Mouse (Mus musculus) heart, embryonic 11.5 days (tissue): Measurements from ENCODE around the gene Tmem63c. TPM values are rescaled to one million over a fixed set of nuclear protein-coding genes. Genes with fewer than 3 reads are reported as not detected.
A peak's percentile ranks its signal among the peaks of the same experiment; 100 is the strongest.

Source experiments
- ATAC-seq: fragments of 200-750 bp; cut with Nextera tagmentation; replicated peaks from 2 replicates; pipeline ENCODE4 v1.8.0; 2017; ENCODE audit warnings: moderate library complexity; ENCODE audit not compliant: insufficient number of reproducible peaks, low FRiP score, low TSS enrichment
- H3K27ac ChIP-seq: fragments of 300-500 bp; sonication (generic); 2 replicates; pipeline ENCODE4 v1.5.1; 2014; ENCODE audit warnings: mild to moderate bottlenecking, low read depth, low read length
- H3K27me3 ChIP-seq: fragments of 300-500 bp; sonication (generic); 2 replicates; pipeline ENCODE4 v1.6.1; 2014; ENCODE audit warnings: mild to moderate bottlenecking, low read length, mixed read lengths; ENCODE audit not compliant: control insufficient read depth, insufficient read depth
- H3K36me3 ChIP-seq: fragments of 300-500 bp; sonication (generic); 2 replicates; pipeline ENCODE4 v1.6.1; 2014; ENCODE audit warnings: mild to moderate bottlenecking, low read length, moderate library complexity, mixed read lengths; ENCODE audit not compliant: control insufficient read depth, insufficient read depth
- H3K4me1 ChIP-seq: fragments of 300-500 bp; sonication (generic); 2 replicates; pipeline ENCODE4 v1.6.1; 2014; ENCODE audit warnings: low read length; ENCODE audit not compliant: control insufficient read depth, insufficient read depth
- H3K4me2 ChIP-seq: fragments of 300-500 bp; sonication (generic); 2 replicates; pipeline ENCODE4 v1.6.1; 2014; ENCODE audit warnings: mild to moderate bottlenecking, moderate library complexity
- H3K4me3 ChIP-seq: fragments of 300-500 bp; sonication (generic); 2 replicates; pipeline ENCODE4 v1.5.1; 2014; ENCODE audit warnings: low read depth, low read length
- H3K9ac ChIP-seq: fragments of 300-500 bp; sonication (generic); 2 replicates; pipeline ENCODE4 v1.6.1; 2014; ENCODE audit warnings: mild to moderate bottlenecking, low read depth, low read length, moderate library complexity
- H3K9me3 ChIP-seq: fragments of 300-500 bp; sonication (generic); replicated peaks from 2 replicates; pipeline ENCODE4 v1.6.1; 2016; ENCODE audit warnings: low read length; ENCODE audit not compliant: control insufficient read depth
- WGBS: fragments of 180-500 bp; shearing (Covaris S2); extraction: QIAGEN DNeasy Blood & Tissue Kit; methylation state at CpG from one replicate; pipeline ENCODE4 v1.1.7; 2014; ENCODE audit not compliant: insufficient replicate concordance; 5-methylcytosine and 5-hydroxymethylcytosine counted together
- polyA plus RNA-seq: library from polyadenylated mRNA; unstranded; fragments of >200 nt; fragmentation: Nextera tagmentation; extraction: Ambion mirVana; gene quantifications from 2 replicates; pipeline ENCODE4 v1.2.1, GENCODE M21; 2014

Gene Tmem63c
- polyA plus RNA-seq, 1 experiment from 2014 or later: not detected

DNA sequence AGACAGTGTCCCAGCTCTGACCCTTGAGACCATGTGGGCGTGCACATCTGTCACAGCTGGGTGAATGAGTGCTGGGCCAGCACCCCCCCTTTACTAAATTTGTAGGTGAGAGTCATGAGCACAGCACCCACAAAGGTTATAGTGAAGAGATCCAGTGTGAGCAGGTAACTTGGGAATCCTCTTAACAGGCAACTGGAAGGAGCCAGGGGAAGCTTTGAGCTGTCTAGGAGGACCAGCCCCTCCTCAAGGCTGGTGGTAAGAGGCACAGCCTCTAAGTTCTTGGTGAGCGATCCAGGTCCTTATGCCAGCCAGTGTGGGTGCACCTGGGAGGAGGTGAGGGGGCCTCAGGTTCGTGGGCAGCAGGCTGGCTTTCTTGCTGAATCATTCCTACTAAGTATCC lies 17.5 kb upstream of the Tmem63c start:
- no peak overlapping the region for H3K27ac ChIP-seq
- H3K4me3 ChIP-seq: no peak overlapping the region
- no peaks in the 10 kb centered on the region for H3K36me3 ChIP-seq
- no peak for ATAC-seq
- H3K4me2 ChIP-seq: no peak overlapping the region
- H3K27me3 ChIP-seq: 0 out of 2 replicates have a peak, but pooled peaks cover 2% of the 10 kb centered on the region
- no peak overlapping the region for H3K9ac ChIP-seq
- peaks cover 5% of the 10 kb centered on the region; the same call in 1 of the 2 replicates for H3K4me1 ChIP-seq
- 47% methylated on average over 3 of the region's 3 CpGs for WGBS
- no peaks in the 10 kb centered on the region for H3K9me3 ChIP-seq

- no peak overlapping the region for H3K27ac ChIP-seq
- H3K27me3 ChIP-seq: 0 out of 2 replicates have a peak, but pooled peaks cover 2% of the 10 kb centered on the region
- no peaks in the 10 kb centered on the region for H3K9me3 ChIP-seq
- 78% methylated on average over 4 of the region's 4 CpGs for WGBS
- H3K4me2 ChIP-seq: no peak overlapping the region
- peaks cover 5% of the 10 kb centered on the region; the same call in 1 of the 2 replicates for H3K4me1 ChIP-seq
- H3K9ac ChIP-seq: no peak overlapping the region
- ATAC-seq: no peak
- no peaks in the 10 kb centered on the region for H3K36me3 ChIP-seq
- no peak overlapping the region for H3K4me3 ChIP-seq
These were observed 16.5 kb upstream of the Tmem63c start for GRCm38 (mm10) chr12:87004596-87004995.

DNA sequence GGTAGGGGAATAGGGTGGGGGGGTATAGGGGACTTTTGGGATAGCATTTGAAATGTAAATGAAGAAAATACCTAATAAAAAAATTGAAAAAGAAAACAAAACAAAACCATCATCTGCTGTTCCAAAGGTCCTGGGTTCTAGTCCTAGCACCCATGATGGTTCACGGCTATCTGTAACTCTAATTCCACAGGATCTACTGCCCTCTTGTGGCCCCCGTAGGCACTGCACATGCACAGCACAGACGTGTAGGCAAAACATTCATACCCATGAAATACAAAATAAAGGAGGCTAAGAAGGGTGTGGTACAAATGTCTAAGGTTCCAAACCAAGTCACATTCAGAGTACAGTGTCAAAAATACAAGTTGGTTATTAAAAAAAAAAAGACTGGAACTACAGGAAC lies 4.1 kb upstream of the Tmem63c start:
- WGBS: 45% methylated on average over 3 of the region's 3 CpGs
- Histone ChIP-seq H3K4me2 (no peak overlapping the region), H3K27me3 (no peaks in the 10 kb centered on the region), H3K36me3 (no peaks in the 10 kb centered on the region), H3K9ac (no peak overlapping the region), H3K4me3 (no peak overlapping the region), H3K9me3 (no peaks in the 10 kb centered on the region), H3K27ac (no peak overlapping the region), H3K4me1 (no peaks in the 10 kb centered on the region)
- no peak for ATAC-seq

DNA sequence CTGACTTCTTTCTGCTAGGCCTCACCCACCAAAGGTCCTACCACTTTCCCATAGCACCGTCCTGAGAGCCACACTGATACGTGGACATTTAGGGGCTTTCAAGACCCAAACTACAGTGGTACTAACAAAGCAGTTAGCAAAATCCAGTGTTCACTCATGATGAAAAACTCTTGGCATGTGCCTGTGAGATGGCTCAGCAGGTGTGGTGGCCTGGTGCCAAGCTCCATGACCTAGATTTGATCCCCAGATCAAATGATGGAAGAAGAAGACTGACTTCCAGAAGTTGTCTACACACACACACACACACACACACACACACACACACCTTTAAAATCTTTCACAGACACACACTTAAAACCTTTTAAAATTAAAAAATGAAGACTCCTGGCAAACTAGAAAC lies 2.4 kb upstream of the Tmem63c start:
- no peak overlapping the region for H3K4me2 ChIP-seq
- ATAC-seq: no peak
- H3K27me3 ChIP-seq: no peaks in the 10 kb centered on the region
- no peaks in the 10 kb centered on the region for H3K4me1 ChIP-seq
- H3K9me3 ChIP-seq: no peaks in the 10 kb centered on the region
- 84% methylated on average over 2 of the region's 2 CpGs for whole genome bisulfite sequencing
- H3K27ac ChIP-seq: no peak overlapping the region
- no peak overlapping the region for H3K4me3 ChIP-seq
- no peaks in the 10 kb centered on the region for H3K36me3 ChIP-seq
- H3K9ac ChIP-seq: no peak overlapping the region

- no peak overlapping the region for H3K4me3 ChIP-seq
- H3K9ac ChIP-seq: no peak overlapping the region
- H3K27ac ChIP-seq: no peak overlapping the region
- peaks cover 4% of the 10 kb centered on the region; the same call in 1 of the 2 replicates for H3K4me1 ChIP-seq
- peaks cover 17% of the 10 kb centered on the region for H3K27me3 ChIP-seq
- H3K4me2 ChIP-seq: no peak overlapping the region
- no peak for ATAC-seq
- no peaks in the 10 kb centered on the region for H3K36me3 ChIP-seq
- WGBS: 76% methylated on average over 2 of the region's 2 CpGs
- H3K9me3 ChIP-seq: no peaks in the 10 kb centered on the region
These were observed 866 bp downstream of the Tmem63c start for GRCm38 (mm10) chr12:87022006-87022405.

DNA sequence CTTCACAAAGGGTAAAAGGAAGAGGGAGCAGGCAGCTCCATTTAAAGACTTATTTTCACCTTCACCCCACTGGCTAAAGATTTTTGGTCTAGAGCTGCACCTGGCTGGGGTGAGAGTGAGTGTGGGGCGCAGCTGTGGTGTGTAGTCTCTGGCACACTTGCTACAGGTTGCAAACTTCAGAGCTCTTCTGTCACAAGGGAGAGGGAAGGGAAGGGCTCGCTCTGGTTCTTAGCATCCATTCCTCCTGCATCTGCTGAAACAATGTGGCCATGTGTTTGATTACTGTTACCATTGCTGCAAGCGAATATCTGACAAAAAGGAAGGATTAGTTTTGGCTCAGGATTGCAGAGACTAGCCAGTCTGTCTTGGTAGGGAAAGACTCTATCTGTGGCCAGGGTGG lies 2.3 kb downstream of the Tmem63c start:
- Histone ChIP-seq H3K4me3 (no peak overlapping the region), H3K9me3 (no peaks in the 10 kb centered on the region), H3K27ac (no peak overlapping the region), H3K27me3 (peaks cover 32% of the 10 kb centered on the region), H3K4me1 (peaks cover 4% of the 10 kb centered on the region; the same call in 1 of the 2 replicates), H3K4me2 (no peak overlapping the region), H3K9ac (no peak overlapping the region), H3K36me3 (no peaks in the 10 kb centered on the region)
- no peak for ATAC-seq
- 65% methylated on average over 3 of the region's 3 CpGs for WGBS

DNA sequence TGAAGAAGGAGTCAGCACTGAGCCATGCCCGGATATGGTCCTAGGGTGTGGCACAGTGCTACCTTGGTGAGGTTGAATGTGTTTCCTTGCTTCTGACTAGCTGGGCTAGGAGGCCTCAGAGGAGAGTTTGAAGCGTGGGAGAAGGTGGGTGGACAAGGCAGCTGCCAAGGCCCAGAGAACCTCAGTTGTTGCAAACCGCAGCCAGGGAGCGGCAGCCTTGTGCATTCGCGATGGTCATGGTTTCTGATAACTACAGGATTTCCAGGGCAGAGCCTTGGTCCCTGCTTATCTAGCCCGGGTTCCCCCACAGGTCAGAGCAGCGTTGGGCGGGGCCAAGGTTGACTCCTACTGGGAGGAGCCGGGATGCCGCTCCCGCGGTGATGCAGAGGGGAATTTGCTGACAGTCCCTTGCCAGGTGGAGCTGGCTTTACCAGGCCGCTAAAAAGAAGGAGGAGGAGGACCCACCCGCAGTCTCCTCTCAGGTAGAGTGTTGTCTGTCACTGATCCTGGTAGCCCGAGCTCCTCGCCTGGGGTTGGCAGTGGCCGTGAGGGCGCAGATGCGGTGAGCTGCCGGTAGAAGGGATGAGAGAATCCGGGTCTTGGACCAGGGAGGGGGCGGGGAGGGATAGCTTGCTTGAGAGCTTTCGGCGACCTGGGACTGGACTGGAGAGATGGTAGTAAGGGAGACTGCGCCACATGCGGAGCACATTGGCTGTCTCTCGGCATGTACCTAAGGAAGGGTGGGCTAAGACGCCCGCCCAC lies 5.2 kb downstream of the Tmem63c start:
- H3K27me3 ChIP-seq: peaks cover 39% of the 10 kb centered on the region
- ATAC-seq: no peak; the same call in 1 of the 2 replicates

GRCm38 (mm10) chr12:87026871-87027240 lies 5.7 kb downstream of the Tmem63c start:
- Histone ChIP-seq H3K4me2 (peak overlapping the region; percentile 55), H3K27ac (no peak overlapping the region), H3K27me3 (peaks cover 39% of the 10 kb centered on the region), H3K9me3 (no peaks in the 10 kb centered on the region), H3K9ac (no peak overlapping the region), H3K36me3 (no peaks in the 10 kb centered on the region), H3K4me1 (peaks cover 4% of the 10 kb centered on the region; the same call in 1 of the 2 replicates), H3K4me3 (peak overlapping the region; percentile 6; the same call in 1 of the 2 replicates)
- ATAC-seq: no peak
- 17% methylated on average over 8 of the region's 8 CpGs for WGBS

More for the DNA sequence above, 5.2 kb downstream of the Tmem63c start:
- H3K27ac ChIP-seq: no peak overlapping the region
- WGBS: 3% methylated on average over 30 of the region's 30 CpGs
- peaks cover 4% of the 10 kb centered on the region; the same call in 1 of the 2 replicates for H3K4me1 ChIP-seq
- H3K9me3 ChIP-seq: no peaks in the 10 kb centered on the region
- peak overlapping the region; percentile 55 for H3K4me2 ChIP-seq
- no peaks in the 10 kb centered on the region for H3K36me3 ChIP-seq
- H3K4me3 ChIP-seq: peak overlapping the region; percentile 6; the same call in 1 of the 2 replicates
- no peak overlapping the region for H3K9ac ChIP-seq

DNA sequence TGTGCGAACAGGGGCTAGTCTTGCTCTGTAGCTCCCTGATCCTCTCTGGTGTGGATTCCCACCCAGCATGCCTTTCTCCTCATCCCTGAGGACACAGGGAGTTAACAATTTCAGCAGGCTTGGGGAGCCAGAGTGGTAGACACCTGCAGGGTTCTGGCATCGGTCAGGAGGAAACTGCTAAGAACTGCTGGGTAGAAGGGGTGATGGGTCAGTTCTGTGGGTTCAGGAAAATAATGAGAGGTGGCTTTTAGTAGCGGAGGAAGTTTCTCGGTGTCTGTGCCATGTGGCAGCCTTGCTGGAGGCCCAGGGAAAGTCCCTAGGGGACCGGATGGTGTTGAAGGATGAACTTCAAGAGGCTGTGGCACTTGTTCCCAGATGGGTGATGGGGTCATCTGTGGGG lies 6.3 kb downstream of the Tmem63c start:
- Histone ChIP-seq H3K4me3 (no peak overlapping the region), H3K9me3 (no peaks in the 10 kb centered on the region), H3K9ac (no peak overlapping the region), H3K4me1 (peaks cover 4% of the 10 kb centered on the region; the same call in 1 of the 2 replicates), H3K27ac (no peak overlapping the region), H3K27me3 (peaks cover 39% of the 10 kb centered on the region), H3K36me3 (no peaks in the 10 kb centered on the region), H3K4me2 (no peak overlapping the region)
- 45% methylated on average over 5 of the region's 5 CpGs for WGBS
- no peak for ATAC-seq
